Mouse (Mus musculus): Measurements from ENCODE around the gene Sik1. TPM values are rescaled to one million over a fixed set of nuclear protein-coding genes. Genes with fewer than 3 reads are reported as not detected.

Sik1 gene
- polyA plus RNA-seq, 1 experiment from 2014 or later, result 5.3 TPM

- H3K36me3 ChIP-seq (replicated peaks), result no peaks in the 10 kb centered on the region
- H3K27me3 ChIP-seq, result no peaks in the 10 kb centered on the region
- 64% methylated on average over 8 of the region's 8 CpGs for WGBS (ENCODE audit: insufficient replicate concordance)
- no peaks in the 10 kb centered on the region for H3K9me3 ChIP-seq (replicated peaks)
- H3K4me3 ChIP-seq (replicated peaks), result no peak overlapping the region
- H3K4me2 ChIP-seq, result no peak overlapping the region
- H3K9ac ChIP-seq, result no peak overlapping the region
- no peak overlapping the region for H3K27ac ChIP-seq (replicated peaks)
- peaks cover 18% of the 10 kb centered on the region for H3K4me1 ChIP-seq (replicated peaks)
- no peak for ATAC-seq (ENCODE audit: insufficient read depth)
These were observed 25.0 kb downstream of the Sik1 start for GRCm38 (mm10) chr17:31830506-31831075.

DNA sequence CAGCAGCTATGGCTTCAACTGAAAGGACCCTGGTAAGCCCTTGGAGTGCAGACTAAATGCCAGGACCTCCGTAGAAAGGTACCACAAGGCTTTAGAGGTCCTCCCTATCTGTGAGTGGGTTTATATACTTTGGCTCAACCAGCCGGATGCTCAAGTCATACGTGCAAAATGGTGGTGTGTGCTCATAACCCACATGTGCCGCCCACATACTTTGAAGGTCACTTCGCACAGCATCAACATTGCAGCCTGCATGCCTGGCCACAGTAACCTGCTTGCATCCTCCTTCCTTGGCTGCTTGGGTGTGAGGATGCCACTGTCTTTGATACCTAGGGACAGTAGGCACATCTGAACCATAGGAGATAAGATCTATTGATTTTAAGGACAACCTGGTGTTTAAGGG, 26.7 kb downstream of the Sik1 start:
- Histone ChIP-seq H3K4me3 (replicated peaks) (no peak overlapping the region), H3K4me1 (replicated peaks) (peaks cover 10% of the 10 kb centered on the region), H3K9me3 (replicated peaks) (no peaks in the 10 kb centered on the region), H3K27me3 (no peaks in the 10 kb centered on the region), H3K27ac (replicated peaks) (no peak overlapping the region), H3K9ac (no peak overlapping the region), H3K4me2 (no peak overlapping the region), H3K36me3 (replicated peaks) (no peaks in the 10 kb centered on the region)
- 79% methylated on average over 5 of the region's 5 CpGs for WGBS (ENCODE audit: insufficient replicate concordance)
- ATAC-seq (ENCODE audit: insufficient read depth), result no peak

GRCm38 (mm10) chr17:31828118-31828517, 27.5 kb downstream of the Sik1 start:
- no peaks in the 10 kb centered on the region for H3K36me3 ChIP-seq (replicated peaks)
- H3K27ac ChIP-seq (replicated peaks), result no peak overlapping the region
- no peak overlapping the region for H3K4me2 ChIP-seq
- H3K4me1 ChIP-seq (replicated peaks), result peaks cover 5% of the 10 kb centered on the region
- ATAC-seq (ENCODE audit: insufficient read depth), result no peak
- H3K4me3 ChIP-seq (replicated peaks), result no peak overlapping the region
- no peaks in the 10 kb centered on the region for H3K9me3 ChIP-seq (replicated peaks)
- H3K9ac ChIP-seq, result no peak overlapping the region
- 45% methylated on average over 5 of the region's 5 CpGs for WGBS (ENCODE audit: insufficient replicate concordance)
- no peaks in the 10 kb centered on the region for H3K27me3 ChIP-seq

DNA sequence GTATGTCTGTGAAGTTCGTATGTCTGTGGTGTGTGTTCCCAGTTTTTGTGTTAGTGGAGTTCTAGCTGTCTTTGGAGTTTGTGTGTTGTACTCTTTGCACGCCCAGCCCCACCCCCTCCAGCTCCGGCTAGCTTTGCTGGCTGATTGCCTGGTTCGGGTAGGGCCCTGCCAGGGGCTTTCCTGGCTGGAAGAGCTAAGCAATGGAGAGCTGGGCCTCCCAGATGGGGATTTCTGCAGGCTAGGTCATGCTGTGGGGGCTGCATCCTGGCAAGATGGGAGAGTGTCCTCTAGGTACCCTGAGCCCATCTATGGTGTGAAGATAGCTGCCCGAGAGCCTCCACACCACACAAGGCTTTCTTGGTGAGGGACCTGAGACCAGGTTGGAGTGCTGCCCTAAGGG, 28.4 kb downstream of the Sik1 start:
- Histone ChIP-seq H3K27me3 (no peaks in the 10 kb centered on the region), H3K4me2 (no peak overlapping the region), H3K9ac (no peak overlapping the region), H3K9me3 (replicated peaks) (no peaks in the 10 kb centered on the region), H3K36me3 (replicated peaks) (no peaks in the 10 kb centered on the region), H3K4me3 (replicated peaks) (no peak overlapping the region), H3K4me1 (replicated peaks) (peaks cover 5% of the 10 kb centered on the region), H3K27ac (replicated peaks) (no peak overlapping the region)
- 41% methylated on average over 5 of the region's 5 CpGs for WGBS (ENCODE audit: insufficient replicate concordance)
- no peak for ATAC-seq (ENCODE audit: insufficient read depth)

GRCm38 (mm10) chr17:31826669-31827068, 28.9 kb downstream of the Sik1 start:
- ATAC-seq (ENCODE audit: insufficient read depth), result no peak

GRCm38 (mm10) chr17:31825678-31826077, 29.9 kb downstream of the Sik1 start:
- no peak for ATAC-seq (ENCODE audit: insufficient read depth)
- no peaks in the 10 kb centered on the region for H3K36me3 ChIP-seq (replicated peaks)
- WGBS (ENCODE audit: insufficient replicate concordance), result 66% methylated on average over 9 of the region's 9 CpGs
- no peaks in the 10 kb centered on the region for H3K9me3 ChIP-seq (replicated peaks)
- no peak overlapping the region for H3K9ac ChIP-seq
- H3K4me1 ChIP-seq (replicated peaks), result peaks cover 4% of the 10 kb centered on the region
- H3K4me3 ChIP-seq (replicated peaks), result no peak overlapping the region
- H3K27me3 ChIP-seq, result no peaks in the 10 kb centered on the region
- H3K4me2 ChIP-seq, result no peak overlapping the region
- H3K27ac ChIP-seq (replicated peaks), result no peak overlapping the region

More at GRCm38 (mm10) chr17:31826669-31827068, 28.9 kb downstream of the Sik1 start:
- Histone ChIP-seq H3K4me1 (replicated peaks) (peaks cover 7% of the 10 kb centered on the region), H3K27me3 (no peaks in the 10 kb centered on the region), H3K9ac (no peak overlapping the region), H3K36me3 (replicated peaks) (no peaks in the 10 kb centered on the region), H3K4me3 (replicated peaks) (no peak overlapping the region), H3K4me2 (no peak overlapping the region), H3K27ac (replicated peaks) (no peak overlapping the region), H3K9me3 (replicated peaks) (no peaks in the 10 kb centered on the region)
- WGBS (ENCODE audit: insufficient replicate concordance), result 45% methylated on average over 6 of the region's 6 CpGs

- H3K4me1 ChIP-seq (replicated peaks), result peaks cover 12% of the 10 kb centered on the region
- no peak overlapping the region for H3K9ac ChIP-seq
- no peak overlapping the region for H3K4me2 ChIP-seq
- no peak overlapping the region for H3K4me3 ChIP-seq (replicated peaks)
- 61% methylated on average over 7 of the region's 7 CpGs for WGBS (ENCODE audit: insufficient replicate concordance)
- H3K27ac ChIP-seq (replicated peaks), result no peak overlapping the region
- ATAC-seq (ENCODE audit: insufficient read depth), result no peak
- H3K27me3 ChIP-seq, result no peaks in the 10 kb centered on the region
- no peaks in the 10 kb centered on the region for H3K9me3 ChIP-seq (replicated peaks)
- no peaks in the 10 kb centered on the region for H3K36me3 ChIP-seq (replicated peaks)
These were observed 30.8 kb downstream of the Sik1 start for GRCm38 (mm10) chr17:31824812-31825211.

DNA sequence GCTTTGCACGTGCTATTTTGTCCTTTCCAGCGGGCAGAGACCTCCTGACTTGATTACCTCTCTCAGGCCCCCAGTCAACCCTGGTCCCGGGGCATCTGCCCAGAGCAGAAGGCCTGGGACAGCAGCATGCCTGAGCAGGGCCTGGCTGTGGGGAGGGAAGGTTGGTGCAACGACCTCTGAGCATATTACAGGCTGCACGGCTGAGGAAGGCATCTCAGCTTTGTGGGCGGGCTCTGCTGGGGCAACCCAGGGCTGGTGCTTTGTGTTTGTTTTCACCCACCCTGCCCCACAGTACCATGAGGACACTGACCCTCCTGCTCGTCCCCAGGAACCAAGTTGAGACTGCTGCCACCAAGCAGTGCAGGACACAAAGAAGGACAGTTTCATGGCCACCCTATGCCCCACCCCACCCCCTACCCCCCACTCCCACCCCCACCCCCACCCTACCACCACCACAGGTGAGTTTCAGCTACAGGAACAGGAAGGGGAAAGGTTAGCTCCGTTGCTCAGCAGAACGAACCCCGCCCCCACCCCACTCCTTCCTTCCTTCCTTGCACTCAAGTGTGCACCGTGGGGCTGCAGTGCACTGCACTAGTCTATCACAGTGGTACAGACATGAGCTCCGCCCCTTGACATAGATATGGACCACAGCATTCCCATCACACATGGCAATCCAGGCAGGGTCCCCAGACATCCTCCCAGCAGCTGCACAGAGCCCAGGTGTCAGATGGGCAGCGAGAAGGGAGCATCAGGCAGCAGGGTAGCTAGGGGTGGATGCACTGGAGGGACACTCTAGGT, 34.3 kb downstream of the Sik1 start:
- H3K4me2 ChIP-seq, result no peak overlapping the region
- 21% methylated on average over 13 of the region's 13 CpGs for WGBS (ENCODE audit: insufficient replicate concordance)
- H3K9ac ChIP-seq, result no peak overlapping the region

DNA sequence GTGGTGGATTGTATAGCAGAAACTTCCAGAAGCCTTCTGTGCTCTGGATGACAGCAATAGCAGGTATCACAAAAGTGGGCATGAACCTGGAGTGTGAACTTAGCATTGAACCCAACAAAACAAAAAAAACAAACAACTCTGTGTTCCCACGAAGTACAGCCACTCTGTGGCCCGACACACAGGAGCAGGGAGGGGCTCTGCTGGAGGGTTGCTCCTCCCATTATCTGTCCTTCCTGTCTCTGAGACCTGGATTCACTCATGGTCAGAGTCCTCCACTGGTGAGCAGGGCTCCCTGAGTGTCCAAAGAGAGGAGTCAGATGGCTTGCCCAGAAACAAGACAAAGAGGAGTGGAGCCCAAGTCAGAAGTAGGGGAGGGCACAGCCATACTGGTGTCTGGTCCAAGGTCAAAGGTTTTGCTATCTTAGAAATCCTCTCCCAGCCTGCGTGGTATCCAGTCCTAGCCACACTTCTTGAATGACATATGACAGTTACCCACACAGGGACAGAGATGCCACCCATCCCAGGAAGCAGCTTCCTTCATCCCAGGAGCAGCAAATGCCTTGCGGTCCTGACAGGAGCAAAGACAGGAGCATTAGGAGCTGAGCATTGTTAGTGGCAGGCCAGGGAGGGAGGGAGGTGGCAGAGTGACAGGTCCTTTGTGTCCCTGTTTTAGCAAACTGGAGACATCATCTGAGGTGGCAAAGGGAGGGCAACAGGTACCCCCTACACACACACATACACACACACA, 35.3 kb downstream of the Sik1 start:
- no peak for ATAC-seq (ENCODE audit: insufficient read depth)
- Histone ChIP-seq H3K4me3 (replicated peaks) (no peak overlapping the region), H3K27ac (replicated peaks) (no peak overlapping the region), H3K4me2 (no peak overlapping the region), H3K27me3 (no peaks in the 10 kb centered on the region), H3K36me3 (replicated peaks) (no peaks in the 10 kb centered on the region), H3K4me1 (replicated peaks) (peaks cover 12% of the 10 kb centered on the region), H3K9me3 (replicated peaks) (no peaks in the 10 kb centered on the region), H3K9ac (no peak overlapping the region)
- 36% methylated on average over 4 of the region's 4 CpGs for WGBS (ENCODE audit: insufficient replicate concordance)

More for the DNA sequence above, 34.3 kb downstream of the Sik1 start:
- H3K27ac ChIP-seq (replicated peaks), result no peak overlapping the region
- no peak for ATAC-seq (ENCODE audit: insufficient read depth)
- H3K9me3 ChIP-seq (replicated peaks), result no peaks in the 10 kb centered on the region
- peaks cover 12% of the 10 kb centered on the region for H3K4me1 ChIP-seq (replicated peaks)
- H3K27me3 ChIP-seq, result no peaks in the 10 kb centered on the region
- no peak overlapping the region for H3K4me3 ChIP-seq (replicated peaks)
- H3K36me3 ChIP-seq (replicated peaks), result no peaks in the 10 kb centered on the region

DNA sequence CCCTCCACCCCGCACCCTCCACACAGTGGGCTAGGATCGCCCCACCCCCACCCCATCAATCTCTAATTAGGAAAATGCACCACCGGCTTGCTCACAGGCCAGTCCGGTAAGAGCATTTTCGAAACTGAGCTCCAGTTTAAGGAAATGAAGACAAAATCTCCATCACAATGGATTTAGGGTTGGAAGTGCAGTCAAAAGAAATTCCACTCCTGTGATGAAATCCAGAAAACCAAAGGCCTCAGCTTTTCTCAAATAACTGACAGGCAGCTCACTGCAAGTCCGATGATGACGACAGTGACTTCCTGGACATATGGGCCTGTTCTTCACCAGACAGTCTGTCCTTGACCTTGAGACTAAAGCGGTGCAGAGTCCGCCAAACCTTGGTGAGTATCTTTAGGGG, 36.2 kb downstream of the Sik1 start:
- Histone ChIP-seq H3K4me1 (replicated peaks) (peaks cover 12% of the 10 kb centered on the region), H3K9ac (no peak overlapping the region), H3K36me3 (replicated peaks) (no peaks in the 10 kb centered on the region), H3K27me3 (no peaks in the 10 kb centered on the region), H3K27ac (replicated peaks) (no peak overlapping the region), H3K9me3 (replicated peaks) (no peaks in the 10 kb centered on the region), H3K4me2 (no peak overlapping the region), H3K4me3 (replicated peaks) (no peak overlapping the region)
- 69% methylated on average over 9 of the region's 9 CpGs for WGBS (ENCODE audit: insufficient replicate concordance)
- no peak for ATAC-seq (ENCODE audit: insufficient read depth)

DNA sequence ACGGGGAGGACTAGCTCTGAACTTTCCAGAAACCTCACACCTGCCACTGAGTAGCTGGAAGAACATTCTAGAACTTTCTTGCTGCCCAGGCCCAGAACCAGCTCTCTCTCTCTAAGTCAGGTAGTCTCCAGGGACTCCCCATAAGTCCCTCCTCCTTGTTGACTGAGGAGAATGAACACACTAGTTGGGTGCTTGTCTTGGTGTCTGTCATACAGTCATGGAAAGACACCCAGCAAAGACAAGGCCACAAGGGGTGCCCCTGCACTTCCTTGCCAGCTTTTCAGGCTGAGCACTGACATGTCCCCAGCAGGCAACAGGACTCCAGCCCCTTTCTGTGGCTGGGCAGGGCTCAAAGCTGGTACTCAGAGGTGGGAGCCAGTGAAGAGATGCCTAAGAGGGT, 37.8 kb downstream of the Sik1 start:
- H3K36me3 ChIP-seq (replicated peaks), result no peaks in the 10 kb centered on the region
- no peaks in the 10 kb centered on the region for H3K27me3 ChIP-seq
- H3K9me3 ChIP-seq (replicated peaks), result no peaks in the 10 kb centered on the region
- ATAC-seq (ENCODE audit: insufficient read depth), result no peak
- H3K4me1 ChIP-seq (replicated peaks), result peaks cover 12% of the 10 kb centered on the region
- H3K4me2 ChIP-seq, result no peak overlapping the region
- no peak overlapping the region for H3K27ac ChIP-seq (replicated peaks)
- 61% methylated on average over 1 of the region's 1 CpGs for WGBS (ENCODE audit: insufficient replicate concordance)
- no peak overlapping the region for H3K4me3 ChIP-seq (replicated peaks)
- H3K9ac ChIP-seq, result no peak overlapping the region
